In genomic region chr15:81190630-81191178, GRCm38 (mm10) we compare ENCODE assay signal across 8 mouse cellular contexts. TPM values are rescaled to one million over a fixed set of nuclear protein-coding genes. Genes with fewer than 3 reads are reported as not detected.
DNase-seq lines count a peak whose midpoint lies in the region; ATAC-seq lines count a peak whose summit lies in the region.

Gene Mrtfa, minus strand, starts transcription at chr15:81190757.

- H3K4me2 ChIP-seq in lung, embryonic 16.5 days (ENCODE audit: low read depth, low read length) = peak within 1 kb of the TSS; percentile 79

- peak; percentile 98 for DNase-seq in MEL-GATA-1-ER (ENCODE audit: extremely low read depth, low read depth)
- peak; percentile 99 for DNase-seq in cerebellum, adult 8-10 months
- peak; percentile 99 for DNase-seq in forelimb bud, embryonic 11.5 days (ENCODE audit: low read depth, low spot score)
- peak; percentile 98 for DNase-seq in layer of hippocampus, adult 9-10 months (ENCODE audit: low spot score)
- peak; percentile 99 for DNase-seq in ovary, postnatal 10 days (ENCODE audit: low spot score)
- DNase-seq in thymus, postnatal 10 days (ENCODE audit: low spot score in 2 of 2) = peak; percentile 99 to 100

- under 1% methylated on average over 44 of the region's 48 CpGs for WGBS in lung, embryonic 16.5 days

- H3K27ac ChIP-seq in lung, embryonic 16.5 days (ENCODE audit: low read length) = peak within 1 kb of the TSS; percentile 63

- H3K4me3 ChIP-seq in lung, embryonic 16.5 days (ENCODE audit: low read length) = peak within 1 kb of the TSS; percentile 95

- H3K4me1 ChIP-seq in lung, embryonic 16.5 days (replicated peaks; ENCODE audit: control insufficient read depth, insufficient read depth, low read length) = peaks cover 35% of the 10 kb centered on the region

- peak; percentile 99 for ATAC-seq in hematopoietic stem cell, adult 5-6 weeks (replicated peaks in 1 of 2; ENCODE audit: insufficient read depth in 1 of 2, low FRiP score in 2 of 2, low TSS enrichment in 1 of 2, low read depth in 1 of 2, poor library complexity in 2 of 2, severe bottlenecking in 2 of 2)
- ATAC-seq in lung, embryonic 16.5 days (ENCODE audit: low read depth) = peak; percentile 99

- no peaks in the 10 kb centered on the region for H3K36me3 ChIP-seq in lung, embryonic 16.5 days (ENCODE audit: control insufficient read depth, insufficient read depth, low read length)

- H3K27me3 ChIP-seq in lung, embryonic 16.5 days (ENCODE audit: control insufficient read depth, insufficient read depth, low read depth, low read length) = no peaks in the 10 kb centered on the region

- peak within 1 kb of the TSS; percentile 86 for H3K9ac ChIP-seq in lung, embryonic 16.5 days (ENCODE audit: low read length)

- H3K9me3 ChIP-seq in lung, embryonic 16.5 days (ENCODE audit: control insufficient read depth, low read length) = no peaks in the 10 kb centered on the region

RNA-seq across cellular contexts. Expression of gene Mrtfa, which starts in this region (rescaled TPM):
- total RNA-seq in hematopoietic stem cell, adult 5-6 weeks (2017) = 15.8 and 23.3 TPM in 2 replicates
- polyA plus RNA-seq in lung, embryonic 16.5 days (2015; fragmentation: Nextera tagmentation; extraction: Ambion mirVana) = 24.9 and 25.3 TPM in 2 replicates

Comparison
In these comparisons a context has a peak if more than half of its experiments do, and no peak if none do; other contexts are left out.
1. Peak in every context shown above with its lines: DNase-seq, ATAC-seq, H3K4me3 ChIP-seq and H3K27ac ChIP-seq.